Mouse (Mus musculus): Measurements from ENCODE around the gene Mat2a.
A peak's percentile ranks its signal among the peaks of the same experiment; 100 is the strongest.

The Mat2a gene

GRCm38 (mm10) chr6:72415964-72416772 is 23.2 kb downstream of the Mat2a start:
- no peak for DNase-seq (ENCODE audit: low read depth, low spot score)

GRCm38 (mm10) chr6:72415181-72415580 is 24.2 kb downstream of the Mat2a start:
- no peak for DNase-seq (ENCODE audit: low read depth, low spot score)

- peak; percentile 96 for DNase-seq (ENCODE audit: low read depth, low spot score)
These were observed 25.1 kb downstream of the Mat2a start, which contains the start of gene Ggcx for GRCm38 (mm10) chr6:72414076-72414756. Ggcx (plus strand) TSS chr6:72414308.

- no peak for DNase-seq (ENCODE audit: low read depth, low spot score)
These were observed 28.8 kb downstream of the Mat2a start for GRCm38 (mm10) chr6:72410518-72410917.

- no peak for DNase-seq (ENCODE audit: low read depth, low spot score)
These were observed 29.4 kb downstream of the Mat2a start for GRCm38 (mm10) chr6:72410003-72410402.

GRCm38 (mm10) chr6:72409567-72409966 is 29.8 kb downstream of the Mat2a start:
- peak; percentile 92 for DNase-seq (ENCODE audit: low read depth, low spot score)

DNA sequence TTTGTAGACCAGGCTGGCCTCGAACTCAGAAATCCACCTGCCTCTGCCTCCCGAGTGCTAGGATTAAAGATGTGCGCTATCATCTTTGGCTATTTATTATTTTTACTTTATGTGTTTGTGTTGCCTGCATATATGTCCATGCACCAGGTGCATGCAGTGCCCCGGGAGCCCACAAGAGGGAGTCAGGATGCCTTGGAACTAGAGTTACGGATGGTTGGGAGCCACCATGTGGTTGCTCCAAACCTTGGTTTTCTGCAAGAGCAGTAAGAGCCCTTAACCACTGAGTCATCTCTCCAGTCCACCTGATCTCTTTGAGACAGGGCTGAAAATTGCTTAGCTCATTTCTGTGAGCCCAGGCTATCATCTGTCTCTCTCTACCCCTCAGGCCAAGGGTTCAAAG is 32.2 kb downstream of the Mat2a start:
- peak; percentile 99 for DNase-seq (ENCODE audit: low read depth, low spot score)

DNA sequence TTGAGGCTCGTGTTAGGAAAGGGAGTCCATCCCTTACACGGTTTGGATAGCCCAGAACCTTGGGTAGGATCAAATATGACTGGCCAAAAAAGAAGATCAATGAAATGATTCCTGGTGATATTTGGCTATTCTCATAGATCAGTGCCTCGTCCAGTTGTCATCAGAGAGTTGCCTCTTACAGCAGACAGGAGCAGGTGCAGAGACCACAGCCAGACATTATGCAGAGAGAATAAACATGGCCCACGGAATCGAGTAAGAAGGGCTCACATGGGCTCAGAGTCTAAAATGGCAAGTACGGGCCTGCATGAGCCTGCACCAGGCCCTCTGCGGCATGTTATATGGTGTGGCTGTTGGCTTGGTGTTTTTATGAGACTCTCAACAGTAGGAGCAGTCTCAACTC is 34.0 kb downstream of the Mat2a start:
- DNase-seq (ENCODE audit: low read depth, low spot score): no peak

GRCm38 (mm10) chr6:72401875-72402274 is 37.5 kb downstream of the Mat2a start:
- peak; percentile 89 for DNase-seq (ENCODE audit: low read depth, low spot score)

DNA sequence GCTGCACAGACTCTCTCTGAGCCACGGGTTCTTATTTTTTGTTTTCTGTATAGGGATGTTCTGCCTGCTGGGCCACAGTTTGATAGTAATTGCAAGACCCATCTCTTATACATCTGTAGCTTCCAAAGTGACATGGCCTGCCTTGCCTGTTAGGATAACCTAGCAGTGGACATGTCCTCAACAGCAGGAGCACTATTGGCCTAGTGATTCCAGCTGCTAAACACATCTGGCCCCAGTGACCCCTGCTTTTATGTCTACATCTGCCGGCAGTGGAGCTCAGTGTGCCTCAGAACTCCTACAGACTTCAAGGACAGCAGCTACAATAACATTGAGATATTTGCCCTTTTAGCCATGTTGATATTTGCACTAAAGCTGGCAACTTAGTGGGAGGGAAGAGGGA is 39.4 kb downstream of the Mat2a start:
- no peak for DNase-seq (ENCODE audit: low read depth, low spot score)

GRCm38 (mm10) chr6:72396837-72397251 is 42.5 kb downstream of the Mat2a start:
- peak; percentile 20 for DNase-seq (ENCODE audit: low read depth, low spot score)

- no peak for DNase-seq (ENCODE audit: low read depth, low spot score)
These were observed 47.0 kb downstream of the Mat2a start for GRCm38 (mm10) chr6:72392341-72392740.

DNA sequence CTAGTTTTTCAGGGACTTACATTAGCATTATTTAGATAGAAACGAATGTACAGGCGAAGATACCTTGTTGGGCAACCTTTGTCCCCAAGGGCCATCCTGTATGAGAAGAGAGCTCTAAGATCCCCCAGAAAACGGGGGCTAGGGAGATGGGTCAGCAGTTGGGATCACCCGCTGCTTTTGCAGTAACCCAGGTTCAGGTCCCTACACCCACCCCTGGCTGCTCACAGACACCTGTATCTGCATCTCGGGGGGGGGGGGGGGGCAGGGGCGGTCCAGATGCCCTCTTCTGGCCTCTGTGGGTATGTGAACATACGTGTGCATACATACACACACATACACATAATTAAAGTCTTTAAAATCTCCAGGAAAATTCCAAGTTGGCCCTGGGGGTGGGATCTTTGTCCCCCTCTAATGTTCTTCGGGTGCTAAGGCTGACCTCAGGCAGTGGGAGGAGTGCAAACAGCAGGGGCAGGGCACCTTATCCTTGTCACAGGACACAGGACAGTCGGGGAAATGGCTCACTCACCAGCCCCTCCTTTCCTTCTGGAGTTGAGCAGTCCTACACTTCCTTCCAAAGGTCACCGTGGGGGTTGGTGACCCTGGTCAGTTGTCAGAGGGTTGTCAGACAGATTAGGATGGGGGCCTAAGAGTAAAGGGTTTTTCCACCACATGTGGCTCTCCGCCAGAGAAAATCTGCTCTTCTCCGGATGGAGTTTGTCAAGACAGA is 48.4 kb downstream of the Mat2a start:
- DNase-seq (ENCODE audit: low read depth, low spot score): no peak

DNA sequence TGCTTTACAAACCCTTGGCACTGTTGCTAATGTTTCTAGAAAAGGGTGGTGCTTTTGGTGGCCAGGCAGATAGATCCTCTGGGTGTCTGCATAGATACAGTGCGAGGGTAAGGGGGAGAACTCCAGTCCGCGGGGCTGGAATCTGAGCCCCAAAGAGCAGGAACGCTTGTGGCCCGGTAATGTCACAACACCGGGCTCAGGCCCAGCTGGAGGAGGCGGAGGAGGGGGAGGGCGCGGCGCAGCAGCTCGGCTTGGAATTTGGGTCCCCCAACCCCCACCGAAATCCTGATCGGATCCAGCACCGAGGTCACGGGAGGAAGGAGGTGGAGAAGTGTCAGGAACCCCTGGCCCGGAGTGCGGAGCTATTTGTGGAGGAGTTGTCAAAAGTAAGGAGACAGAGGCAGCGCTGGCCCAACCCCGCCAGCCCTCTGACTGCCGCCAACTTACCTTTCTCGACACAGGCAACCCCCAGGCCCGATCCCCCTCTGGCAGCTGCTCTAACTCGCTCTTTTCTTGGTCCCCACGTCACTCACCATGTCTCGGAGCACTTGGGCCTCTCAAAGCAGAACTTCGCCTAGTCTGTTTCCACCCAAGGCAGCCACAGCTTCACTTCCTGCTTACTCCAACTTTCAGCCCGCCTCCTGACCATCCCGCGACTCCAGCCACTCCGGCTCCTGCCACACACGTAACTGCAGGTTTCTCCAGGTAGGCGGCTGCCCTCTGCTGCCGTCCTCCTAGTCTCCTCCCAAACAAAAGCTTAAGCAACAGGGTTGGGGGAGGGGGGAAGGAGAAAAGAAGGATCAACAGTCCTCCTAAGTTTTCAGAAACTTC is 49.2 kb downstream of the Mat2a start, which contains the start of gene Vamp8:
TSS of gene Vamp8 (minus strand) at position 763 of the 831 bp plus-strand sequence.
- DNase-seq (ENCODE audit: low read depth, low spot score): peak; percentile 76

DNA sequence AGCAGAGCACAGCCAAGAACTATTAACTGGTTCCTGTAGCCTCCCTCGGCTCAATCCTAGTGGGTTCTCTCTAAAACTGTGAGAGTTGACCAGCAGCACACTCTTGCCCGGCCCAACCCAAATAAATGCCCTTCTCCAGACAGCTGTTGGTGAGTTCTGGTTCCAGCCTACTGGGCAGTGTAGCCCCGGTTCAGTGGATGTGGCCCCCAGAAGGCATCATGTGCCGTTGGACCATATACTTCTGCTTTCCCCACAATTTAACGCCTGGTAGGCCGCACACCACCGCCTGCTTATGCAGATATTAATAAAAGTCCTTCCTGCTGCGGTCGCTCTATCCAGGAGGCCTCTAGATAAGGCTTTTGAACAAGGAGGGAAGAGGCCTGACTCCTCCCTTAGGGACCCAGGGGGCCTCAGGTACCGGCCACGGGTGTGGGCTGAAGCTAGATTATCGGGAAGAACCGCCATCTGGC is 49.9 kb downstream of the Mat2a start:
- no peak for DNase-seq (ENCODE audit: low read depth, low spot score)

DNA sequence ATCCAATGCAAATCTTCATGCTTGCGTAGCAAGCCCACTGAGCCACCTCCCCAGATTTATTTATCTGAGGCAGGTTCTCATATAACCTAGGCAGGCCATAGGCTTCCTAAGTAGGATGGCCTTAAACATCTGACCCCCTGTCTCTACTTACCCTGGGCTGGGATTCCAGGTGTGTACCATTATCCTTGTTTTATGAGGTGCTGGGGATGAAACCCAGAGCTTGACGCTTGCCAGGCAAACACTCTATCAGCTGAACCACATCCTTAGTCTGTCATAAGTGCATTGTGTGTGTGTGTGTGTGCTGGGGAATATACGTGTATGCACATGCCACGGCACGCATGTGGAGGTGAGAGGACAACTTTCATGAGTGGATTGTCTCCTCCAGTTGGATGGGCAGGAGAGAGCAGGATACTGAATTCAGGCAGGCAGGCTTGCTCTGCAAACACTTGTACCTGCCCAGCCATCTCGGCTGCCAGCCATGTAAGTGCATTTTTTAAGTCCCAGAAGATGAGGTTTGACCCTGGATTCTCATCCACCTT is 50.5 kb downstream of the Mat2a start:
- DNase-seq (ENCODE audit: low read depth, low spot score): no peak

- no peak for DNase-seq (ENCODE audit: low read depth, low spot score)
These were observed 51.1 kb downstream of the Mat2a start for GRCm38 (mm10) chr6:72388266-72388665.

GRCm38 (mm10) chr6:72387816-72388215 is 51.5 kb downstream of the Mat2a start:
- DNase-seq (ENCODE audit: low read depth, low spot score): no peak

DNA sequence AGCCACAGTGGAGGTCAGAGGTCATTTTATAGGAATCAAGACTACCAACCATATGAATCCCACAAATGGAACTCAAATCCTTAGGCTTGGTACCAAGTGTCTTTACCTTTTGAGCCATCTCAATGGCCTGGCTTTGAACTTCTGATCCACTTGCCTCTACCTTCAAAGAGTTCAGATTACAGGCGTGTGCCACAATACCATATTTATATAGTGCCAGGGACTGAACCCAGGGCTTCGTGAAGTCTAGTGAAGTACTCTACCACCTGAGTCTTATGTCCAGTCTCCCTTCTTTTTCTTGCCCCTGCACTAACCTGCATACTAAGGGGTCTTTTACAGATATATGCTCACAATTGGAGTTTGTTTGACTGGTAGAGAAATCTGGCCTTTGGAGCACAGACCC is 52.8 kb downstream of the Mat2a start:
- no peak for DNase-seq (ENCODE audit: low read depth, low spot score)

GRCm38 (mm10) chr6:72385258-72385657 is 54.1 kb downstream of the Mat2a start:
- no peak for DNase-seq (ENCODE audit: low read depth, low spot score)

GRCm38 (mm10) chr6:72383952-72384351 is 55.4 kb downstream of the Mat2a start:
- DNase-seq (ENCODE audit: low read depth, low spot score): no peak

Data from 3T3-L1 (cell line).